Mouse (Mus musculus) testis, adult 2 months (tissue): ENCODE results near the gene Odf3b.

ENCODE experiments used
- CTCF ChIP-seq: fragments of 200-500 bp; IDR thresholded peaks from 2 replicates; pipeline ENCODE4 v1.5.1; 2012; ENCODE audit warnings: low read depth, mild to moderate bottlenecking, inconsistent platforms, low read length, moderate library complexity; ENCODE audit not compliant: control insufficient read depth, insufficient read depth, insufficient replicate concordance
- POLR2A ChIP-seq: fragments of 200-500 bp; IDR thresholded peaks from 2 replicates; pipeline ENCODE4 v1.6.1; 2012; ENCODE audit warnings: low read depth, mild to moderate bottlenecking, inconsistent platforms, low read length, moderate library complexity; ENCODE audit not compliant: control insufficient read depth

DNA sequence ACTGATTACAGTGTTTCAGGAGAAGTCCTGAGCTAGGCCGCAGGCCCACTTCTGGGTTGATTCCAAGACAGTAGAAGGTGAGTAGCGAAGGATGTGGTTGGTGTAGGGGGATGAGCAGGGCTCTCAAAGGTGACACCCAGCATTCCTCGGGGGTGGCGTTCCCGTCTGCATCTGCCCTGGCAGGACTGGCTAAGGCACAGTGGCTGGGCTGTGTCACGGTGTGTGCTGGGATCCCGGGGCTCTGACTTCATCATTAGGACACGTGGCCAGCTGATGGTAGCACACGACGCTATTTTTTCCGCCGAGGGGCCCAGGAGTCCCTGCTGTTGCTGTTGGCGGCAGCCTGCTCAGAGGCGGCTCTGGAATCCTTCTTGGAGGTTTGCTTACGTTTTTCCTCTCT lies 27.8 kb downstream of the Odf3b start:
- TF ChIP-seq CTCF (no peak), POLR2A (no peak)
